Mouse (Mus musculus) neural tube, embryonic 12.5 days (tissue): Measurements from ENCODE around the gene Rfesd. TPM values are rescaled to one million over a fixed set of nuclear protein-coding genes. Genes with fewer than 3 reads are reported as not detected.

Experiments
- ATAC-seq: fragments of 200-750 bp; cut with Nextera tagmentation; 2 replicates; pipeline ENCODE4 v1.8.0; 2017; ENCODE audit warnings: low read depth, mild to moderate bottlenecking, moderate TSS enrichment, moderate library complexity; ENCODE audit not compliant: low FRiP score
- H3K27ac ChIP-seq: fragments of 300-500 bp; sonication (generic); 2 replicates; pipeline ENCODE4 v1.5.1; 2016
- H3K27me3 ChIP-seq: fragments of 300-500 bp; sonication (generic); replicated peaks from 2 replicates; pipeline ENCODE4 v1.6.1; 2016; ENCODE audit warnings: mild to moderate bottlenecking
- H3K36me3 ChIP-seq: fragments of 300-500 bp; sonication (generic); 2 replicates; pipeline ENCODE4 v1.6.1; 2016; ENCODE audit warnings: mild to moderate bottlenecking
- H3K4me1 ChIP-seq: fragments of 300-500 bp; sonication (generic); 2 replicates; pipeline ENCODE4 v1.6.1; 2016
- H3K4me2 ChIP-seq: fragments of 300-500 bp; sonication (generic); replicated peaks from 2 replicates; pipeline ENCODE4 v1.6.1; 2016; ENCODE audit warnings: mild to moderate bottlenecking
- H3K4me3 ChIP-seq: fragments of 300-500 bp; sonication (generic); 2 replicates; pipeline ENCODE4 v1.5.1; 2016
- H3K9ac ChIP-seq: fragments of 300-500 bp; sonication (generic); 2 replicates; pipeline ENCODE4 v1.6.1; 2016; ENCODE audit warnings: mild to moderate bottlenecking
- H3K9me3 ChIP-seq: fragments of 300-500 bp; sonication (generic); 2 replicates; pipeline ENCODE4 v1.6.1; 2016; ENCODE audit warnings: mild to moderate bottlenecking
- WGBS: fragments of 180-500 bp; shearing (Covaris S2); methylation state at CpG from one replicate; pipeline ENCODE4 v1.1.7; 2016; 5-methylcytosine and 5-hydroxymethylcytosine counted together
- polyA plus RNA-seq: library from polyadenylated mRNA; unstranded; fragments of >200 nt; fragmentation: Nextera tagmentation; extraction: Ambion mirVana; gene quantifications from 2 replicates; pipeline ENCODE4 v1.2.1, GENCODE M21; 2016

The Rfesd gene
- polyA plus RNA-seq, 1 experiment from 2014 or later = 20.1 TPM

GRCm38 (mm10) chr13:75975629-75976028 is 42.9 kb downstream of the Rfesd start:
- ATAC-seq = no peak
- Histone ChIP-seq H3K9me3 (no peaks in the 10 kb centered on the region), H3K36me3 (no peaks in the 10 kb centered on the region), H3K27me3 (no peaks in the 10 kb centered on the region), H3K4me2 (no peak overlapping the region), H3K9ac (no peak overlapping the region), H3K4me3 (no peak overlapping the region), H3K27ac (no peak overlapping the region), H3K4me1 (no peaks in the 10 kb centered on the region)
- WGBS = 64% methylated on average over 1 of the region's 1 CpGs

GRCm38 (mm10) chr13:75974481-75974880 is 44.0 kb downstream of the Rfesd start:
- H3K9ac ChIP-seq = no peak overlapping the region
- no peak for ATAC-seq
- 86% methylated on average over 2 of the region's 2 CpGs for WGBS
- H3K27ac ChIP-seq = no peak overlapping the region
- no peak overlapping the region for H3K4me2 ChIP-seq
- no peaks in the 10 kb centered on the region for H3K36me3 ChIP-seq
- H3K9me3 ChIP-seq = no peaks in the 10 kb centered on the region
- no peaks in the 10 kb centered on the region for H3K4me1 ChIP-seq
- H3K4me3 ChIP-seq = no peak overlapping the region
- H3K27me3 ChIP-seq = no peaks in the 10 kb centered on the region

- no peaks in the 10 kb centered on the region for H3K27me3 ChIP-seq
- ATAC-seq = no peak
- H3K4me2 ChIP-seq = no peak within 1 kb of the TSS
- no peak within 1 kb of the TSS for H3K27ac ChIP-seq
- 0 out of 2 replicates have a peak, but pooled peaks cover 4% of the 10 kb centered on the region for H3K9me3 ChIP-seq
- no peaks in the 10 kb centered on the region for H3K4me1 ChIP-seq
- no peaks in the 10 kb centered on the region for H3K36me3 ChIP-seq
- WGBS = 94% methylated on average over 1 of the region's 1 CpGs
- H3K4me3 ChIP-seq = no peak within 1 kb of the TSS
- no peak within 1 kb of the TSS for H3K9ac ChIP-seq
These were observed 51.7 kb downstream of the Rfesd start, which contains the start of gene Spata9 for GRCm38 (mm10) chr13:75966850-75967249. Gene Spata9, plus strand, starts transcription at chr13:75967150.

- H3K4me1 ChIP-seq = no peaks in the 10 kb centered on the region
- H3K36me3 ChIP-seq = no peaks in the 10 kb centered on the region
- H3K27me3 ChIP-seq = no peaks in the 10 kb centered on the region
- ATAC-seq = no peak
- no peak overlapping the region for H3K9ac ChIP-seq
- H3K4me3 ChIP-seq = no peak overlapping the region
- no peak overlapping the region for H3K4me2 ChIP-seq
- no peaks in the 10 kb centered on the region for H3K9me3 ChIP-seq
- H3K27ac ChIP-seq = no peak overlapping the region
These were observed 63.0 kb downstream of the Rfesd start for GRCm38 (mm10) chr13:75955357-75955992.

Other genes starting within 250 kb of the Rfesd start
- gene Glrx, start 178.9 kb downstream of the Rfesd start, polyA plus RNA-seq = 34.9 and 38.6 TPM in 2 replicates
- 45.0 and 45.9 TPM in 2 replicates for gene Rhobtb3, start 74.8 kb downstream of the Rfesd start, polyA plus RNA-seq
- 0.75 and 1.2 TPM in 2 replicates for gene Spata9, start 51.6 kb downstream of the Rfesd start, polyA plus RNA-seq
- gene Gpr150, start 38.3 kb upstream of the Rfesd start, polyA plus RNA-seq = 0.80 and 0.91 TPM in 2 replicates
- gene Arsk, start 79.9 kb upstream of the Rfesd start, polyA plus RNA-seq = 4.2 and 5.0 TPM in 2 replicates
- 13.1 and 13.8 TPM in 2 replicates for gene Ttc37, start 80.0 kb upstream of the Rfesd start, polyA plus RNA-seq